Mouse (Mus musculus): ENCODE measurements around the gene Nap1l5. TPM values are rescaled to one million over a fixed set of nuclear protein-coding genes. Genes with fewer than 3 reads are reported as not detected.

Nap1l5 gene
- polyA plus RNA-seq, 1 experiment, result not detected

DNA sequence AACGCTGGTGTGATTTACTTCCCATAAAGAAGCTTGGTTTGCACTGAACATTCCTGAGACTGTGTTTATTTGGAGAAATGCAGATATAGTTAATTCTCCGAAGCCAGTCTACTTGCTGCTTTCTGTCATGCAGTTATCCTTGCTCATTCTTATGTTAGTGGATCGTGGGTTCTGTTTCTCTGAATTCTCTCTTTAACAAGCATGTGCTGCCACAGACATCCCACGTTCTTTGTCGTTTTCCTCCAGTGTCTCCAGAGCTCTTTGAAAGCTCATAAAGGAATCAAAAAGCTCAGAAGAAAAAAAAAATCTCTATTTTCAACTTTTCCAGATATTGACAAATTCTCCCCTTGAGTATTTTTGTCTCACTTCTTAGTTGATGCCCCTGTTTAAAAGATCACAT, 7.1 kb upstream of the Nap1l5 start:
- Histone ChIP-seq H3K9me3 (ENCODE audit: control insufficient read depth, low read length) (no peaks in the 10 kb centered on the region), H3K36me3 (ENCODE audit: control insufficient read depth) (no peaks in the 10 kb centered on the region; the same call in 1 of the 2 replicates), H3K4me1 (ENCODE audit: control insufficient read depth) (no peaks in the 10 kb centered on the region), H3K4me3 (replicated peaks) (no peak overlapping the region), H3K27me3 (ENCODE audit: control insufficient read depth) (no peaks in the 10 kb centered on the region)
- TF ChIP-seq GATA1 (IDR thresholded peaks at IDR 0.05; ENCODE audit: low read length), result no peak
- no peak for TF ChIP-seq TAL1 (IDR thresholded peaks at IDR 0.05; ENCODE audit: low read length)

DNA sequence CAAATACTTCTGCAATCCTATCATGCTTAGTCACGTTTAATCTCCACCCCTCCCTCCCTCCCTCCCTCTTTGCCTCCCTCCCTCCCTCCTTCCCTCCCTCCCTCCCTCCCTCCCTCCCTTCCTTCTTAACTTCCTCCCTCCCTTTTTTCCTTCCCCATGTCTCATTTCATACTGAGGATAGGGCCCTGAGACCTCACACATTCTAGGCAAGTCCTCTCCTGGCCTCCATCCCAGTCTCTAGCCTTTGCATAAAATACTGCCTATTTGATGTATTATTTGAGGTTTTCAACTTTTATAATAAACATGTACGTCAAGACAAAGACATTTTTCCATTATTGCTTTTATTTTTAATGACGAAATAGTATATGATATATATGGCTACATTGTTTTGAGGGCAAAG, 6.7 kb upstream of the Nap1l5 start:
- H3K4me1 ChIP-seq (ENCODE audit: control insufficient read depth), result no peaks in the 10 kb centered on the region
- H3K9me3 ChIP-seq (ENCODE audit: control insufficient read depth, low read length), result no peaks in the 10 kb centered on the region
- TF ChIP-seq TAL1 (IDR thresholded peaks at IDR 0.05; ENCODE audit: low read length) (no peak), GATA1 (IDR thresholded peaks at IDR 0.05; ENCODE audit: low read length) (no peak)
- H3K4me3 ChIP-seq (replicated peaks), result no peak overlapping the region
- no peaks in the 10 kb centered on the region for H3K27me3 ChIP-seq (ENCODE audit: control insufficient read depth)
- no peaks in the 10 kb centered on the region; the same call in 1 of the 2 replicates for H3K36me3 ChIP-seq (ENCODE audit: control insufficient read depth)

GRCm38 (mm10) chr6:58912842-58913241, 6.0 kb upstream of the Nap1l5 start:
- H3K36me3 ChIP-seq (ENCODE audit: control insufficient read depth), result no peaks in the 10 kb centered on the region; the same call in 1 of the 2 replicates
- no peaks in the 10 kb centered on the region for H3K4me1 ChIP-seq (ENCODE audit: control insufficient read depth)
- no peak for TF ChIP-seq GATA1 (IDR thresholded peaks at IDR 0.05; ENCODE audit: low read length)
- no peaks in the 10 kb centered on the region for H3K27me3 ChIP-seq (ENCODE audit: control insufficient read depth)
- H3K9me3 ChIP-seq (ENCODE audit: control insufficient read depth, low read length), result no peaks in the 10 kb centered on the region
- H3K4me3 ChIP-seq (replicated peaks), result no peak overlapping the region

GRCm38 (mm10) chr6:58907791-58908190, 915 bp upstream of the Nap1l5 start:
- Histone ChIP-seq H3K9me3 (ENCODE audit: control insufficient read depth, low read length) (peaks cover 3% of the 10 kb centered on the region; the same call in 1 of the 2 replicates), H3K4me1 (ENCODE audit: control insufficient read depth) (no peaks in the 10 kb centered on the region), H3K4me3 (replicated peaks) (no peak overlapping the region), H3K36me3 (ENCODE audit: control insufficient read depth) (no peaks in the 10 kb centered on the region), H3K27me3 (ENCODE audit: control insufficient read depth) (peaks cover 14% of the 10 kb centered on the region)
- TF ChIP-seq TAL1 (IDR thresholded peaks at IDR 0.05; ENCODE audit: low read length) (no peak), GATA1 (IDR thresholded peaks at IDR 0.05; ENCODE audit: low read length) (no peak)

- H3K4me3 ChIP-seq (replicated peaks), result no peak overlapping the region
- H3K27me3 ChIP-seq (ENCODE audit: control insufficient read depth), result peaks cover 14% of the 10 kb centered on the region
- no peaks in the 10 kb centered on the region for H3K4me1 ChIP-seq (ENCODE audit: control insufficient read depth)
- TF ChIP-seq GATA1 (IDR thresholded peaks at IDR 0.05; ENCODE audit: low read length) (no peak), TAL1 (IDR thresholded peaks at IDR 0.05; ENCODE audit: low read length) (no peak)
- H3K9me3 ChIP-seq (ENCODE audit: control insufficient read depth, low read length), result peaks cover 3% of the 10 kb centered on the region; the same call in 1 of the 2 replicates
- no peaks in the 10 kb centered on the region for H3K36me3 ChIP-seq (ENCODE audit: control insufficient read depth)
Observed at GRCm38 (mm10) chr6:58907336-58907735, 460 bp upstream of the Nap1l5 start.

GRCm38 (mm10) chr6:58904551-58904950, 2.3 kb downstream of the Nap1l5 start:
- H3K9me3 ChIP-seq (ENCODE audit: control insufficient read depth, low read length), result peaks cover 3% of the 10 kb centered on the region; the same call in 1 of the 2 replicates
- no peak for TF ChIP-seq GATA1 (IDR thresholded peaks at IDR 0.05; ENCODE audit: low read length)
- no peak for TF ChIP-seq TAL1 (IDR thresholded peaks at IDR 0.05; ENCODE audit: low read length)

GRCm38 (mm10) chr6:58903171-58903570, 3.7 kb downstream of the Nap1l5 start:
- Histone ChIP-seq H3K27me3 (ENCODE audit: control insufficient read depth) (peaks cover 14% of the 10 kb centered on the region), H3K4me1 (ENCODE audit: control insufficient read depth) (no peaks in the 10 kb centered on the region), H3K4me3 (replicated peaks) (no peak overlapping the region), H3K9me3 (ENCODE audit: control insufficient read depth, low read length) (peaks cover 3% of the 10 kb centered on the region; the same call in 1 of the 2 replicates), H3K36me3 (ENCODE audit: control insufficient read depth) (no peaks in the 10 kb centered on the region)
- TF ChIP-seq GATA1 (IDR thresholded peaks at IDR 0.05; ENCODE audit: low read length), result no peak
- no peak for TF ChIP-seq TAL1 (IDR thresholded peaks at IDR 0.05; ENCODE audit: low read length)

More at GRCm38 (mm10) chr6:58904551-58904950, 2.3 kb downstream of the Nap1l5 start:
- no peaks in the 10 kb centered on the region for H3K36me3 ChIP-seq (ENCODE audit: control insufficient read depth)
- no peaks in the 10 kb centered on the region for H3K4me1 ChIP-seq (ENCODE audit: control insufficient read depth)
- peaks cover 14% of the 10 kb centered on the region for H3K27me3 ChIP-seq (ENCODE audit: control insufficient read depth)
- no peak overlapping the region for H3K4me3 ChIP-seq (replicated peaks)

- TF ChIP-seq GATA1 (IDR thresholded peaks at IDR 0.05; ENCODE audit: low read length), result no peak
- no peak for TF ChIP-seq TAL1 (IDR thresholded peaks at IDR 0.05; ENCODE audit: low read length)
- Histone ChIP-seq H3K4me1 (ENCODE audit: control insufficient read depth) (no peaks in the 10 kb centered on the region), H3K27me3 (ENCODE audit: control insufficient read depth) (no peaks in the 10 kb centered on the region), H3K4me3 (replicated peaks) (no peak overlapping the region), H3K9me3 (ENCODE audit: control insufficient read depth, low read length) (no peaks in the 10 kb centered on the region), H3K36me3 (ENCODE audit: control insufficient read depth) (no peaks in the 10 kb centered on the region)
Observed at GRCm38 (mm10) chr6:58900536-58900935, 6.3 kb downstream of the Nap1l5 start.

DNA sequence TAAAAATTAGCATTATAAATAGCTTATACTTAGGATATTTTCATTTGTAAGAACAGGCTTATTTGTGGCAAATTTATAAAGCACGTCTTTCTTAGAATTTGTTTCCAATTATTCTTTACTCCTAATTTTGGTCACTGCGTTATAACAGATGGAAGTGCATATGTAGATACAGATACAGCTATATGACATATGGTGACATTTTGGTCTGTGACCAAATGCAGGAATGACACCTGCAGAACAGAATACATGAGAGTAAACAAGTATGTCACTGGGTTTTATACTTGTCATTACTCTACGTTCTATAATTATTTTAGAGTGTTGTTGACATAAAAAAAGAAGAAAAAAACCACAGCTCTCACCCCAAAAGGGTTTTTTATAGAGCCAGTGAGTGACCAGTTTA, 7.8 kb downstream of the Nap1l5 start:
- TF ChIP-seq GATA1 (IDR thresholded peaks at IDR 0.05; ENCODE audit: low read length) (no peak), TAL1 (IDR thresholded peaks at IDR 0.05; ENCODE audit: low read length) (no peak)

DNA sequence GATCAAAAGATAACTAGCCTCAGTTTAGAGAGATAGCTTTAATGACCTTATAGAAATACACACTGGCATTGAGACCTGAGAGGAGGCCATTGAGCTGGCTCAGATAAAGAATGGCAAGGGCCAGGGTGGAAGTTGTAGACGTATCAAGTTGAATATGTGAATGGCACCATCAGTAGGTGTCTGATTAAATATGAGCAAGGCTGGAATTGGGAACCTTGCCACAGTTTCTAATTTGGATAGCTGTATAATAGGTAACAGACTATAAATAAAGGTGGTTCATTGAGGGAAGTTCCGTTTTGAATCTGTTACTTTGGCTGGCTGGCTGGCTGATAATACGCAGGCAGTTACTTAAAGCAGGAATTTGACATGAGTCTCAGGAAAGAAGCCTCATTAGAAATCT, 10.2 kb downstream of the Nap1l5 start:
- Histone ChIP-seq H3K4me1 (ENCODE audit: control insufficient read depth) (no peaks in the 10 kb centered on the region), H3K36me3 (ENCODE audit: control insufficient read depth) (no peaks in the 10 kb centered on the region), H3K4me3 (replicated peaks) (no peak overlapping the region), H3K27me3 (ENCODE audit: control insufficient read depth) (no peaks in the 10 kb centered on the region), H3K9me3 (ENCODE audit: control insufficient read depth, low read length) (no peaks in the 10 kb centered on the region)
- TF ChIP-seq TAL1 (IDR thresholded peaks at IDR 0.05; ENCODE audit: low read length) (no peak), GATA1 (IDR thresholded peaks at IDR 0.05; ENCODE audit: low read length) (no peak)

More for the DNA sequence above, 7.8 kb downstream of the Nap1l5 start:
- Histone ChIP-seq H3K27me3 (ENCODE audit: control insufficient read depth) (no peaks in the 10 kb centered on the region), H3K9me3 (ENCODE audit: control insufficient read depth, low read length) (no peaks in the 10 kb centered on the region), H3K4me1 (ENCODE audit: control insufficient read depth) (no peaks in the 10 kb centered on the region), H3K4me3 (replicated peaks) (no peak overlapping the region), H3K36me3 (ENCODE audit: control insufficient read depth) (no peaks in the 10 kb centered on the region)

Measured in erythroblast, embryonic 14.5 days (primary cell).